Mouse (Mus musculus) thymus, adult 2 months (tissue): ENCODE results near the gene Klri1.

Experiments
- CTCF ChIP-seq: fragments of 200-500 bp; IDR thresholded peaks from 2 replicates; pipeline ENCODE4 v1.5.1; 2012; ENCODE audit warnings: mild to moderate bottlenecking, control low read depth, low read length, moderate library complexity, borderline replicate concordance; ENCODE audit not compliant: control insufficient read depth, poor library complexity, insufficient read depth; ENCODE audit errors: extremely low read depth
- POLR2A ChIP-seq: fragments of 200-500 bp; IDR thresholded peaks from 2 replicates; pipeline ENCODE4 v1.6.1; 2012; ENCODE audit warnings: mild to moderate bottlenecking, low read length, control low read depth, moderate library complexity; ENCODE audit not compliant: control insufficient read depth, poor library complexity, insufficient read depth; ENCODE audit errors: extremely low read depth

- TF ChIP-seq POLR2A (no peak), CTCF (no peak)
These were observed 23.3 kb upstream of the Klri1 start, which contains the start of gene Klri2 for GRCm38 (mm10) chr6:129740069-129740721.
